Mouse (Mus musculus) heart, adult 8-10 months (tissue): ENCODE measurements around the gene Hist1h2bp. TPM values are rescaled to one million over a fixed set of nuclear protein-coding genes. Genes with fewer than 3 reads are reported as not detected.

Experiments used
- microRNA-seq: library from miRNA; unstranded; fragments of <30 nt; microRNA quantifications from one replicate; pipeline ENCODE4 v1.2.0, GENCODE M21; 2022
- total RNA-seq, 4 experiments: library from RNA; stranded (reverse); gene quantifications; 2 replicates each; pipeline ENCODE4 v1.2.4; 2022

Gene Hist1h2bp
- total RNA-seq, 4 experiments from 2014 or later, result 0.81 to 6.2 (median 1.3) TPM

Small RNA genes lying within 50 kb of the gene (microRNA-seq; reads per million reads assigned to microRNA genes)
- not detected for gene Gm19658
- gene Gm44346, result not detected
- not detected for gene Gm44454
- not detected for gene Gm44466

Other genes with a start within 250 kb of the Hist1h2bp start
- gene Olfr1366, start 244.7 kb upstream of the Hist1h2bp start, total RNA-seq, result not detected
- gene Olfr1535, start 227.6 kb upstream of the Hist1h2bp start, total RNA-seq, result not detected
- gene Olfr1364, start 205.7 kb upstream of the Hist1h2bp start, total RNA-seq, result not detected
- gene Olfr1362, start 173.4 kb upstream of the Hist1h2bp start, total RNA-seq, result not detected
- not detected for gene Olfr11, start 144.9 kb upstream of the Hist1h2bp start, total RNA-seq
- not detected for gene Olfr1361, start 124.1 kb upstream of the Hist1h2bp start, total RNA-seq
- not detected for gene Olfr1360, start 110.1 kb upstream of the Hist1h2bp start, total RNA-seq
- not detected for gene Olfr1359, start 89.3 kb upstream of the Hist1h2bp start, total RNA-seq
- 10 to 100 TPM in 1 of 4 experiments, 1 to 10 TPM in 3; 5.4 to 11.8 (median 8.0) TPM for gene Hist1h2bl, start 71.3 kb upstream of the Hist1h2bp start, total RNA-seq
- 10 to 100 TPM in 2 of 4 experiments, 1 to 10 TPM in 1, not detected in 1; 1.1 to 17.1 (median 12.1) TPM for gene Hist1h2ai, start 71.0 kb upstream of the Hist1h2bp start, total RNA-seq
- 10 to 100 TPM in 2 of 4 experiments, 1 to 10 TPM in 2; 5.0 to 19.2 (median 10.1) TPM for gene Hist1h3h, start 69.8 kb upstream of the Hist1h2bp start, total RNA-seq
- gene Hist1h2bm, start 65.4 kb upstream of the Hist1h2bp start, total RNA-seq, result 1 to 10 TPM in 2 of 4 experiments, under 1 TPM in 1, not detected in 1; 0.94 to 3.0 (median 1.8) TPM
- gene Hist1h4j, start 52.4 kb upstream of the Hist1h2bp start, total RNA-seq, result 1 to 10 TPM; 1.4 to 4.4 (median 4.0) TPM
- 10 to 100 TPM; 26.9 to 29.6 (median 28.6) TPM for gene Hist1h4k, start 37.0 kb upstream of the Hist1h2bp start, total RNA-seq
- gene Hist1h2ak, start 33.6 kb upstream of the Hist1h2bp start, total RNA-seq, result 1 to 10 TPM in 3 of 4 experiments, not detected in 1; 1.5 to 4.4 (median 2.0) TPM
- 1 to 10 TPM; 2.0 to 7.1 (median 4.3) TPM for gene Hist1h2bn, start 33.3 kb upstream of the Hist1h2bp start, total RNA-seq
- 1 to 10 TPM in 3 of 4 experiments, under 1 TPM in 1; 0.62 to 4.7 (median 2.5) TPM for gene Hist1h1b, start 6.8 kb upstream of the Hist1h2bp start, total RNA-seq
- 10 to 100 TPM in 1 of 4 experiments, 1 to 10 TPM in 3; 6.6 to 10.5 (median 8.8) TPM for gene Hist1h3i, start 4.1 kb upstream of the Hist1h2bp start, total RNA-seq
- gene Hist1h2an, start 243 bp upstream of the Hist1h2bp start, total RNA-seq, result 1 to 10 TPM in 1 of 4 experiments, not detected in 3; 1.1 TPM
- gene Hist1h2bq, start 22.7 kb downstream of the Hist1h2bp start, total RNA-seq, result 10 to 100 TPM; 25.7 to 37.7 (median 29.1) TPM
- 10 to 100 TPM in 1 of 4 experiments, not detected in 3; 16.3 TPM for gene Hist1h2ao, start 23.0 kb downstream of the Hist1h2bp start, total RNA-seq
- 10 to 100 TPM; 22.8 to 37.8 (median 29.3) TPM for gene Hist1h4m, start 24.3 kb downstream of the Hist1h2bp start, total RNA-seq
- gene Hist1h4n, start 44.7 kb downstream of the Hist1h2bp start, total RNA-seq, result 10 to 100 TPM in 3 of 4 experiments, 1 to 10 TPM in 1; 6.1 to 17.9 (median 14.8) TPM
- gene Hist1h2ap, start 46.0 kb downstream of the Hist1h2bp start, total RNA-seq, result 10 to 100 TPM in 1 of 4 experiments, 1 to 10 TPM in 2, not detected in 1; 3.1 to 13.1 (median 4.1) TPM
- gene Hist1h2br, start 46.3 kb downstream of the Hist1h2bp start, total RNA-seq, result 10 to 100 TPM; 25.5 to 37.9 (median 28.9) TPM
- 1 to 10 TPM in 1 of 4 experiments, under 1 TPM in 3; 0.46 to 1.0 (median 0.83) TPM for gene Zfp184, start 157.6 kb downstream of the Hist1h2bp start, total RNA-seq
- gene Pom121l2, start 193.7 kb downstream of the Hist1h2bp start, total RNA-seq, result not detected
- gene Prss16, start 222.3 kb downstream of the Hist1h2bp start, total RNA-seq, result under 1 TPM in 1 of 4 experiments, not detected in 3; 0.22 TPM
- 10 to 100 TPM in 2 of 4 experiments, 1 to 10 TPM in 2; 1.7 to 11.1 (median 9.1) TPM for gene Hist1h2ah, start 248.1 kb downstream of the Hist1h2bp start, total RNA-seq
- gene Hist1h2bk, start 248.4 kb downstream of the Hist1h2bp start, total RNA-seq, result 10 to 100 TPM in 1 of 4 experiments, 1 to 10 TPM in 3; 4.6 to 13.2 (median 8.3) TPM